Mouse (Mus musculus): Measurements from ENCODE around the gene Hspa1l.
"Not testable (repeated sequence)": the region's sequence is repeated elsewhere in the genome, so short reads cannot be mapped to it uniquely, and the experiment has no call there.

Gene Hspa1l

DNA sequence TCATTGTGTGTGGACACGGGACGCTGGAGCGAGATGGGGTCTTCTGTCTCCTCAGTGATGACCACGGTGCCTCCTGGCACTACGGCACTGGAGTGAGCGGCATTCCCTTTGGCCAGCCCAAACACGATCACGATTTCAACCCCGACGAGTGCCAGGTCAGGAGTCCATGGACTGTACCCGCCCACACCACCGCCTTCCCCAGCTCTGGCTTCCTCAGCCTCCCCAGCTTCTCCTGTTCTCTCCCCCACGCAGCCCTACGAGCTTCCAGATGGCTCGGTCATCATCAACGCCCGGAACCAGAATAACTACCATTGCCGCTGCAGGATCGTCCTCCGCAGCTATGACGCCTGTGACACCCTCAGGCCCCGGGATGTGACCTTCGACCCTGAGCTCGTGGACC is 38.5 kb upstream of the Hspa1l start:
- no peaks in the 10 kb centered on the region for H3K9me3 ChIP-seq (ENCODE audit: low read length)
- peaks cover 32% of the 10 kb centered on the region for H3K36me3 ChIP-seq (ENCODE audit: insufficient read depth, low read length)
- peaks cover 44% of the 10 kb centered on the region for H3K4me1 ChIP-seq (replicated peaks; ENCODE audit: low read depth, low read length)
- peaks cover 35% of the 10 kb centered on the region for H3K27me3 ChIP-seq (ENCODE audit: insufficient read depth, low read length)
- peak overlapping the region; percentile 55 for H3K4me3 ChIP-seq (replicated peaks; ENCODE audit: low read length)
- TF ChIP-seq NANOG (IDR thresholded peaks at IDR 0.05; ENCODE audit: borderline replicate concordance, low read length) (no peak), POU5F1 (IDR thresholded peaks at IDR 0.05; ENCODE audit: borderline replicate concordance, low read length) (no peak), CTCF (conservative IDR thresholded peaks at IDR 0.05; ENCODE audit: low read length) (no peak)

DNA sequence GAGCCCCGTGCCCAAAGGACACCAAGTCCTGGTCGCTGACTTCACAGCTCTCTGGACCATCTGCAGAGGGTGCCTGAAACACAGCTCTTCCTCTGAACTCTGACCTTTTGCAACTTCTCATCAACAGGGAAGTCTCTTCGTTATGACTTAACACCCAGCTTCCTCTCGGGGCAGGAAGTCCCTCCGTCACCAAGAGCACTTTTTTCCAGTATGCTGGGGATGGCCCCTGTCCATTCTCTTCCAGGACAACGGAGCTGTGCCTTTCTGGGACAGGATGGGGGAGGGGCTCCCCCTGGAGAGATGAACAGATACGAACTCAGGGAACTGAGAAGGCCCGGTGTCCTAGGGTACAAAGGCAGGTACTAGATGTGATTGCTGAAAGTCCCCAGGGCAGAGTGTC is 37.7 kb upstream of the Hspa1l start:
- H3K4me3 ChIP-seq (replicated peaks; ENCODE audit: low read length): 0 out of 2 replicates have a peak overlapping the region, but pooled peaks have one; percentile 55
- H3K4me1 ChIP-seq (replicated peaks; ENCODE audit: low read depth, low read length): peaks cover 40% of the 10 kb centered on the region
- H3K9me3 ChIP-seq (ENCODE audit: low read length): no peaks in the 10 kb centered on the region
- no peak for TF ChIP-seq POU5F1 (IDR thresholded peaks at IDR 0.05; ENCODE audit: borderline replicate concordance, low read length)
- H3K27me3 ChIP-seq (ENCODE audit: insufficient read depth, low read length): peaks cover 35% of the 10 kb centered on the region
- H3K36me3 ChIP-seq (ENCODE audit: insufficient read depth, low read length): peaks cover 32% of the 10 kb centered on the region

DNA sequence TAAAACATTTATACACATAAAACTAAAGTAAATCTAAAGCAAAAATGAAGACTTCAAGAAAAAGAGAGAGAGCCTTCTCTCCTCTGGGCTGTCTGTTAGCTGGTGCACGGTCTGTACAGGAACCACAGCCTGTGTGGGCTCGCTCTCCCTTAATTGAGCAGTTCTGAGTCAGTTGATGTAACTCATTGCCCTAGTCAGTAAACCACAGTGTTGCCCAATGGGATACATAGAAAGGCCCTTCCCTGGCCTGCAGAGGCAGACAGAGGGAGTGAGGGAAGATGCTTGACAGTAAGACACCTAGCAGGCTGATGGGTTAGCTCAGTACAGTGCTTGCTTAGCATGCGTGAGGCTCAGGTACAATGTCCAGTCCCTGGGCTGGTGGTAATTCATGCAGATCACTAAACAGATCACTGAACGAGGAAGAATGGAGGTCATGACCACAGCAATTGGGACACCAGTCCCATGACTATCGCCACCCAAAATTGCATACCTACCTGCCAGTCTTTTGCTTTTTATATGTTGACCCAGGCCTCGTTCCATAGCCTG is 34.5 kb upstream of the Hspa1l start:
- TF ChIP-seq POU5F1 (IDR thresholded peaks at IDR 0.05; ENCODE audit: borderline replicate concordance, low read length) (no peak), NANOG (IDR thresholded peaks at IDR 0.05; ENCODE audit: borderline replicate concordance, low read length) (no peak)
- peaks cover 19% of the 10 kb centered on the region for H3K27me3 ChIP-seq (ENCODE audit: insufficient read depth, low read length)
- peaks cover 39% of the 10 kb centered on the region for H3K4me1 ChIP-seq (replicated peaks; ENCODE audit: low read depth, low read length)
- H3K36me3 ChIP-seq (ENCODE audit: insufficient read depth, low read length): peaks cover 25% of the 10 kb centered on the region
- no peak overlapping the region for H3K4me3 ChIP-seq (replicated peaks; ENCODE audit: low read length)
- H3K9me3 ChIP-seq (ENCODE audit: low read length): no peaks in the 10 kb centered on the region

DNA sequence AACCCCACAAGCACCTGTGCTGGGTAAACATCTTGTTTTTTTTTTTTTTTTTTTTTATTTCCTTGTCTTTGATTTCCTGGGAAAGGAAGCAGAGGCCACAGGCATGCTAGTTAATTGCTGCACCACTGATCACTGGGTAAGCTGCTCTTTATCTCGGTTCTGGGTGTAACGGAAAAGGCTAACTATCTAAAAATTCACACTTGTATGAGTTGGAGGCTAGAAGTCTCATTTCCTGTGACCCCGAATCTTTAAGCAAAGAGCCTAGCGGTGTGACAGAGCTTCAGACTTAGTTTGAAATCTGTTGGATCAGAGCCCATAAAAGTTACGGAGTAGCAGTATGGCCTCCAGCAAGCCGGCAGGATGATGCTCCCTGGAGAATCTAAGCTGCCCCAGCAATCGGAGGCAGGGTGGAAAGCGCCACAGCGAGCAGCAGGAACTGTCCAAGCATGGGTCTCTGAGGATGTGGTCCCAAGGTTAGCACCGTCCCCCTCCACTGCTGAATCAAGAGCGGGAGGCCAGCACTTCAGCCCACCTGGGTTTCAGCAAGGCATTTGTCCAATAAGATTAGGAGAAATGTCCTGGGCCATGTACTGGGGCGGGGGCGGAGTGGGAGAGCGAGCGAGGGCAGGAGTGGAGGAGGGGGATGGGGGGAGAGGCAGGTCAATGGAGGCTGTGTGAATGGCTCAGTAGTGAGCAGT is 31.0 kb upstream of the Hspa1l start:
- no peak for TF ChIP-seq NANOG (IDR thresholded peaks at IDR 0.05; ENCODE audit: borderline replicate concordance, low read length)
- TF ChIP-seq POU5F1 (IDR thresholded peaks at IDR 0.05; ENCODE audit: borderline replicate concordance, low read length): no peak
- TF ChIP-seq CTCF (conservative IDR thresholded peaks at IDR 0.05; ENCODE audit: low read length): no peak
- H3K36me3 ChIP-seq (ENCODE audit: insufficient read depth, low read length): no peaks in the 10 kb centered on the region
- H3K4me1 ChIP-seq (replicated peaks; ENCODE audit: low read depth, low read length): peaks cover 19% of the 10 kb centered on the region
- H3K4me3 ChIP-seq (replicated peaks; ENCODE audit: low read length): peak overlapping the region; percentile 64
- no peaks in the 10 kb centered on the region for H3K27me3 ChIP-seq (ENCODE audit: insufficient read depth, low read length)
- H3K9me3 ChIP-seq (ENCODE audit: low read length): no peaks in the 10 kb centered on the region

DNA sequence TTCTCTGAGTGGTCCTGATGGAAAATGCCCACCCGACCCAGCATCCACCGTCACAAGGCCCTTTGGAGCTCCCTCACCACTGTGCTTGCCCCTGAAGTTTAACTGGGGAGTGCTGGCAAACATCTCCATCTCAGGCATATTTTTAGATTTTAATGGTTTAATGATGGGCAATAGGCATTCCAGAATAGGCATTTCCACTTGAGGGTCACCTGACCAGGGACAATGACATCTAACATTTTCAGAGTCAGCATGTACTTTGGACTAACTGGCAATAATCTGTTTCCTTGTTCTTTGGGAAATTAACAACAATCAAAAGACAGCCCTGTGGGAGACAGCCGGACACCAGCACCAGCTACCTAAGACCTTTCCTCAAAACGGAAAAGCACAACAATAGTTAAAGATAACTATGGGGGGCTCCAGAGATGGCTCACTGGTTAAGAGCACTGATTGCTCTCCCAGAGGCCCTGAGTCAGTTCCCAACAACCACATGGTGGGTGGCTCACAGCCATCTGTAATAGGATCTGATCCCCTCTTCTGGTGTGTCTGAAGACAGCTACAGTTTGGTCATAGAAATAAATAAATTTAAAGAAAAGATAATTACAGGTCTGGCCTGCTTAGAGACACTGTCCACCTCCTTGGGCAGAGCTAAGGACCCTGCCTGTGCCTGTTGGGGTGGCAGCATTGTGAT is 29.2 kb upstream of the Hspa1l start:
- Histone ChIP-seq H3K4me1 (replicated peaks; ENCODE audit: low read depth, low read length) (peaks cover 19% of the 10 kb centered on the region), H3K27me3 (ENCODE audit: insufficient read depth, low read length) (no peaks in the 10 kb centered on the region), H3K36me3 (ENCODE audit: insufficient read depth, low read length) (no peaks in the 10 kb centered on the region), H3K4me3 (replicated peaks; ENCODE audit: low read length) (no peak overlapping the region), H3K9me3 (ENCODE audit: low read length) (no peaks in the 10 kb centered on the region)
- TF ChIP-seq POU5F1 (IDR thresholded peaks at IDR 0.05; ENCODE audit: borderline replicate concordance, low read length): no peak
- TF ChIP-seq NANOG (IDR thresholded peaks at IDR 0.05; ENCODE audit: borderline replicate concordance, low read length): no peak
- no peak for TF ChIP-seq CTCF (conservative IDR thresholded peaks at IDR 0.05; ENCODE audit: low read length)

DNA sequence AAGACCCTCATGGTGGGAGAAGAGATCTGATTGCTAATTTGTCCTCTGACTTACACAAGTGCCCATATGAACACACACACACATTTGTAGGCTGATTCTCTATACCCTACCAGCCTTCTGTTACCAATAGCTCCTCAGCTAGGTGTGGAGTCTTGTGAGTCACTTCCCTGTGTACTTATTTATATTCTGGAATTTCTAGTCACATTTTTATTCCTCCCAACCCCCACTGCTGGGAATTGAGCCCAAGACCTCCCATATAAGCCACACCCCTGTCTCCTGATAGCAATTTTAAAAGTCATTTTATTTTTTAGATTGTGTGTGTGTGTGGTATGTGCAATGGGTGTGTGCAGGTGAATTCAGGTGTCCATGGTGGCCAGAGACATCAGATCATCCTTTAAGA is 28.1 kb upstream of the Hspa1l start:
- no peak for TF ChIP-seq POU5F1 (IDR thresholded peaks at IDR 0.05; ENCODE audit: borderline replicate concordance, low read length)
- TF ChIP-seq NANOG (IDR thresholded peaks at IDR 0.05; ENCODE audit: borderline replicate concordance, low read length): no peak
- TF ChIP-seq CTCF (conservative IDR thresholded peaks at IDR 0.05; ENCODE audit: low read length): no peak
- Histone ChIP-seq H3K9me3 (ENCODE audit: low read length) (no peaks in the 10 kb centered on the region), H3K27me3 (ENCODE audit: insufficient read depth, low read length) (no peaks in the 10 kb centered on the region), H3K36me3 (ENCODE audit: insufficient read depth, low read length) (peaks cover 1% of the 10 kb centered on the region; the same call in 1 of the 2 replicates), H3K4me3 (replicated peaks; ENCODE audit: low read length) (no peak overlapping the region), H3K4me1 (replicated peaks; ENCODE audit: low read depth, low read length) (peaks cover 19% of the 10 kb centered on the region)

DNA sequence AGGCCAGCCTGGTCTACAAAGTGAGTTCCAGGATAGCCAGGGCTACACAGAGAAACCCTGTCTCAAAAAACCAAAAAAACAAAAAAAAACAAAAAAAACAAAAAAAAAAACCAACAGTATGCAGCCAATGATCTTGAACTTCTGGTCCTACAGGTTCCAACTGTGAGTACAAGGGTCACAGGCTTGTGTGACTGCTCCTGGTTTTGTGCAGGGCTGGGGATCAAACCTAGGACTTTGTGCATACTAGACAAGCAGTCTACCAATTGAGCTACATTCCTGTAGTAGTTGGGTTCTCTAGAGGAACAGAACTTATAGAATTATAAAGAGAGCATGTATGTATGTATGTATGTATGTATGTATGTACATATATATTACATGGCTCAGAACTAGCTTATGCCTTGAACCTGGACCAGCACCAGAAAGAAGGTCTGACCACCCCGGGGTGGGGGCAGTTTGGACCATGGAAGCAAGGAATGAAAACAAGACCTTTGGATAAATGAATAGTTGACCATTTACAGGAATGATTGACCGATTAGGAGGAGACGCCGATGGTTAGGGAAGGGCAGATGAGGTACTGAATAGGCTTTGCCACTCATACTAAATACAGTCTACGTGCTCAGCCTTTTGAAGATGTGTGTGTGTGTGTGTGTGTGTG is 25.9 kb upstream of the Hspa1l start:
- H3K27me3 ChIP-seq (ENCODE audit: insufficient read depth, low read length): no peaks in the 10 kb centered on the region
- peaks cover 24% of the 10 kb centered on the region for H3K36me3 ChIP-seq (ENCODE audit: insufficient read depth, low read length)
- TF ChIP-seq POU5F1 (IDR thresholded peaks at IDR 0.05; ENCODE audit: borderline replicate concordance, low read length) (no peak), CTCF (conservative IDR thresholded peaks at IDR 0.05; ENCODE audit: low read length) (no peak), NANOG (IDR thresholded peaks at IDR 0.05; ENCODE audit: borderline replicate concordance, low read length) (no peak)
- no peak overlapping the region for H3K4me3 ChIP-seq (replicated peaks; ENCODE audit: low read length)
- H3K4me1 ChIP-seq (replicated peaks; ENCODE audit: low read depth, low read length): peaks cover 24% of the 10 kb centered on the region
- H3K9me3 ChIP-seq (ENCODE audit: low read length): no peaks in the 10 kb centered on the region

DNA sequence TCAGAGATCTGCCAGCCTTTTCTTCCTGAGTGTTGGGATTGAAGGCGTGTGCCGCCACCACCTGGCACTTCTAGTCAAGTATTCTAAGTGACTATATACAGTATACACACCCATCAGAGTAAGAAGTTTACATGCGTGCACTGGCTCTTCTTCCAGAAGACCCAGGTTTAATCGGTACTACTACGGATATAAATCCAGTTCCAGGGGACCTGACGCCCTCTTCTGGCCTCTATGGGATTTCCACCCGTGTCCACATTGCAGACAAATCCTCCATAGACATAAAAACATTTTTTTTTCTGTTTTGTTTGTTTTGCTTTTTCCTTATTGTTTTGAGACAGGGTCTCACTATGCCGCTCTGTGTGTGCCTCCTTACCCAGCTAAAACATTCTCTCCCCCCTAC is 24.9 kb upstream of the Hspa1l start:
- Histone ChIP-seq H3K36me3 (ENCODE audit: insufficient read depth, low read length) (peaks cover 28% of the 10 kb centered on the region), H3K9me3 (ENCODE audit: low read length) (no peaks in the 10 kb centered on the region), H3K4me1 (replicated peaks; ENCODE audit: low read depth, low read length) (peaks cover 16% of the 10 kb centered on the region), H3K27me3 (ENCODE audit: insufficient read depth, low read length) (no peaks in the 10 kb centered on the region), H3K4me3 (replicated peaks; ENCODE audit: low read length) (no peak overlapping the region)
- TF ChIP-seq CTCF (conservative IDR thresholded peaks at IDR 0.05; ENCODE audit: low read length): peak; percentile 57
- no peak for TF ChIP-seq NANOG (IDR thresholded peaks at IDR 0.05; ENCODE audit: borderline replicate concordance, low read length)
- no peak for TF ChIP-seq POU5F1 (IDR thresholded peaks at IDR 0.05; ENCODE audit: borderline replicate concordance, low read length)

DNA sequence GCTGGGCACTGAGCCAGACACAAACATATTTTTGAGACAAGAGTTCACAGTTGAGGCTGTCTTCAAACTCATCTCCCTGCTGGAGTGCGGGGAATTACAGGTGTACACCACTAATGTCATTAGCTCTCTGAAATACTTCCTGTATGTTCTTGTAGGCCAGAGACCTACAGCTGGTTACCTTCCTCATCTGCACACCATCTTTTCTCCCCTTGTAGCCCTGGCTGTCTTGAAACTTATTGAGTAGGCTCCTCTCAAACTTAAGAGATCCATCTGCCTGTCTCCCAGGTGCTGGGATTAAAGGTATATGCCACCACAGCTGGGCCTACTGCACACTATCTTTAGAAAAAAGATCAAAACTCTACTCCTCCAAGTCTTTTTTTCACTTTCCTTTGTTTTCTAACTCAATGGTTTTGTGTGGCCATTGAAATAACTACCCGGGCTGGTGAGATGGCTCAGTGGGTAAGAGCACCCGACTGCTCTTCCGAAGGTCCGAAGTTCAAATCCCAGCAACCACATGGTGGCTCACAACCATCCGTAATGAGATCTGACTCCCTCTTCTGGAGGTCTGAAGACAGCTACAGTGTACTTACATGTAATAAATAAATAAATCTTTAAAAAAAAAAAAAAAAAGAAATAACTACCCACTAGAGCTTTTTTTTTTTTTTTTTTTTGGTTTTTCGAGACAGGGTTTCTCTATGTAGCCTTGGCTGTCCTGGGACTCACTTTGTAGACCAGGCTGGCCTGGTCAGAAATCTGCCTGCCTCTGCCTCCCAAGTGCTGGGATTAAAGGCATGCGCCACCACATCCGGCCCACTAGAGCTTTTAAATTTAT is 23.6 kb upstream of the Hspa1l start:
- H3K27me3 ChIP-seq (ENCODE audit: insufficient read depth, low read length); H3K4me3 ChIP-seq (replicated peaks; ENCODE audit: low read length); H3K9me3 ChIP-seq (ENCODE audit: low read length): not testable (repeated sequence)
- peaks cover 21% of the 10 kb centered on the region for H3K4me1 ChIP-seq (replicated peaks; ENCODE audit: low read depth, low read length)
- H3K36me3 ChIP-seq (ENCODE audit: insufficient read depth, low read length): peaks cover 28% of the 10 kb centered on the region
